Mouse (Mus musculus): ENCODE data around the gene Klf12. TPM values are rescaled to one million over a fixed set of nuclear protein-coding genes. Genes with fewer than 3 reads are reported as not detected.
A peak's percentile ranks its signal among the peaks of the same experiment; 100 is the strongest.

Klf12 gene
- polyA plus RNA-seq, 1 experiment from 2014 or later, result 39.7 TPM

- no peaks in the 10 kb centered on the region for H3K4me1 ChIP-seq (replicated peaks; ENCODE audit: control insufficient read depth, insufficient read depth, low read length)
- no peak overlapping the region for H3K27ac ChIP-seq (ENCODE audit: low read depth, low read length)
- DNase-seq (ENCODE audit: low spot score), result peak; percentile 51
- H3K36me3 ChIP-seq (ENCODE audit: control insufficient read depth, insufficient read depth, low read length), result no peaks in the 10 kb centered on the region
- no peaks in the 10 kb centered on the region for H3K27me3 ChIP-seq (ENCODE audit: control insufficient read depth, insufficient read depth, low read length)
- ATAC-seq (replicated peaks; ENCODE audit: low FRiP score), result no peak; the same call in 1 of the 2 replicates
- no peaks in the 10 kb centered on the region for H3K9me3 ChIP-seq (ENCODE audit: control insufficient read depth, low read length)
- 49% methylated on average over 2 of the region's 2 CpGs for WGBS
- H3K4me3 ChIP-seq (ENCODE audit: low read depth, low read length), result no peak overlapping the region
- H3K9ac ChIP-seq (ENCODE audit: low read length), result no peak overlapping the region
- H3K4me2 ChIP-seq (ENCODE audit: low read depth, low read length, severe bottlenecking), result no peak overlapping the region
Measured at GRCm38 (mm10) chr14:100069543-100070090, 214.9 kb downstream of the Klf12 start.

GRCm38 (mm10) chr14:100068715-100069114 lies 215.8 kb downstream of the Klf12 start:
- ATAC-seq (replicated peaks; ENCODE audit: low FRiP score) (peak; percentile 76), DNase-seq (ENCODE audit: low spot score) (no peak)
- Histone ChIP-seq H3K9ac (ENCODE audit: low read length) (no peak overlapping the region), H3K4me1 (replicated peaks; ENCODE audit: control insufficient read depth, insufficient read depth, low read length) (no peaks in the 10 kb centered on the region), H3K4me2 (ENCODE audit: low read depth, low read length, severe bottlenecking) (no peak overlapping the region), H3K27ac (ENCODE audit: low read depth, low read length) (no peak overlapping the region), H3K36me3 (ENCODE audit: control insufficient read depth, insufficient read depth, low read length) (no peaks in the 10 kb centered on the region), H3K9me3 (ENCODE audit: control insufficient read depth, low read length) (no peaks in the 10 kb centered on the region), H3K4me3 (ENCODE audit: low read depth, low read length) (no peak overlapping the region), H3K27me3 (ENCODE audit: control insufficient read depth, insufficient read depth, low read length) (no peaks in the 10 kb centered on the region)
- 18% methylated on average over 5 of the region's 5 CpGs for WGBS

- Histone ChIP-seq H3K9me3 (ENCODE audit: control insufficient read depth, low read length) (no peaks in the 10 kb centered on the region), H3K4me2 (ENCODE audit: low read depth, low read length, severe bottlenecking) (no peak overlapping the region), H3K9ac (ENCODE audit: low read length) (no peak overlapping the region), H3K27ac (ENCODE audit: low read depth, low read length) (no peak overlapping the region), H3K27me3 (ENCODE audit: control insufficient read depth, insufficient read depth, low read length) (no peaks in the 10 kb centered on the region), H3K4me3 (ENCODE audit: low read depth, low read length) (no peak overlapping the region), H3K4me1 (replicated peaks; ENCODE audit: control insufficient read depth, insufficient read depth, low read length) (no peaks in the 10 kb centered on the region), H3K36me3 (ENCODE audit: control insufficient read depth, insufficient read depth, low read length) (no peaks in the 10 kb centered on the region)
- ATAC-seq (replicated peaks; ENCODE audit: low FRiP score), result no peak
- 100% methylated on average over 1 of the region's 1 CpGs for WGBS
- DNase-seq (ENCODE audit: low spot score), result no peak
Measured at GRCm38 (mm10) chr14:100062516-100062915, 222.0 kb downstream of the Klf12 start.

GRCm38 (mm10) chr14:100054150-100054549 lies 230.3 kb downstream of the Klf12 start:
- no peaks in the 10 kb centered on the region for H3K36me3 ChIP-seq (ENCODE audit: control insufficient read depth, insufficient read depth, low read length)
- H3K4me2 ChIP-seq (ENCODE audit: low read depth, low read length, severe bottlenecking), result no peak overlapping the region
- H3K27ac ChIP-seq (ENCODE audit: low read depth, low read length), result no peak overlapping the region
- H3K9ac ChIP-seq (ENCODE audit: low read length), result no peak overlapping the region
- no peaks in the 10 kb centered on the region for H3K9me3 ChIP-seq (ENCODE audit: control insufficient read depth, low read length)
- H3K4me1 ChIP-seq (replicated peaks; ENCODE audit: control insufficient read depth, insufficient read depth, low read length), result no peaks in the 10 kb centered on the region
- DNase-seq (ENCODE audit: low spot score) (no peak), ATAC-seq (replicated peaks; ENCODE audit: low FRiP score) (no peak)
- 77% methylated on average over 2 of the region's 2 CpGs for WGBS
- H3K4me3 ChIP-seq (ENCODE audit: low read depth, low read length), result no peak overlapping the region
- no peaks in the 10 kb centered on the region for H3K27me3 ChIP-seq (ENCODE audit: control insufficient read depth, insufficient read depth, low read length)

GRCm38 (mm10) chr14:100053456-100053855 lies 231.0 kb downstream of the Klf12 start:
- no peaks in the 10 kb centered on the region for H3K9me3 ChIP-seq (ENCODE audit: control insufficient read depth, low read length)
- H3K4me1 ChIP-seq (replicated peaks; ENCODE audit: control insufficient read depth, insufficient read depth, low read length), result no peaks in the 10 kb centered on the region
- H3K9ac ChIP-seq (ENCODE audit: low read length), result no peak overlapping the region
- no peak overlapping the region for H3K4me3 ChIP-seq (ENCODE audit: low read depth, low read length)
- no peak overlapping the region for H3K4me2 ChIP-seq (ENCODE audit: low read depth, low read length, severe bottlenecking)
- no peaks in the 10 kb centered on the region for H3K36me3 ChIP-seq (ENCODE audit: control insufficient read depth, insufficient read depth, low read length)
- DNase-seq (ENCODE audit: low spot score) (no peak), ATAC-seq (replicated peaks; ENCODE audit: low FRiP score) (no peak)
- no peak overlapping the region for H3K27ac ChIP-seq (ENCODE audit: low read depth, low read length)
- H3K27me3 ChIP-seq (ENCODE audit: control insufficient read depth, insufficient read depth, low read length), result no peaks in the 10 kb centered on the region
- 81% methylated on average over 4 of the region's 4 CpGs for WGBS

GRCm38 (mm10) chr14:100052876-100053275 lies 231.6 kb downstream of the Klf12 start:
- H3K4me3 ChIP-seq (ENCODE audit: low read depth, low read length), result no peak overlapping the region
- no peak for ATAC-seq (replicated peaks; ENCODE audit: low FRiP score)
- no peaks in the 10 kb centered on the region for H3K27me3 ChIP-seq (ENCODE audit: control insufficient read depth, insufficient read depth, low read length)
- H3K4me2 ChIP-seq (ENCODE audit: low read depth, low read length, severe bottlenecking), result no peak overlapping the region
- DNase-seq (ENCODE audit: low spot score), result no peak
- no peak overlapping the region for H3K9ac ChIP-seq (ENCODE audit: low read length)
- WGBS, result 75% methylated on average over 2 of the region's 2 CpGs
- no peaks in the 10 kb centered on the region for H3K9me3 ChIP-seq (ENCODE audit: control insufficient read depth, low read length)
- H3K4me1 ChIP-seq (replicated peaks; ENCODE audit: control insufficient read depth, insufficient read depth, low read length), result no peaks in the 10 kb centered on the region
- H3K36me3 ChIP-seq (ENCODE audit: control insufficient read depth, insufficient read depth, low read length), result no peaks in the 10 kb centered on the region
- H3K27ac ChIP-seq (ENCODE audit: low read depth, low read length), result no peak overlapping the region

- Histone ChIP-seq H3K4me1 (replicated peaks; ENCODE audit: control insufficient read depth, insufficient read depth, low read length) (no peaks in the 10 kb centered on the region), H3K27ac (ENCODE audit: low read depth, low read length) (no peak overlapping the region), H3K4me2 (ENCODE audit: low read depth, low read length, severe bottlenecking) (no peak overlapping the region), H3K27me3 (ENCODE audit: control insufficient read depth, insufficient read depth, low read length) (no peaks in the 10 kb centered on the region), H3K4me3 (ENCODE audit: low read depth, low read length) (no peak overlapping the region), H3K36me3 (ENCODE audit: control insufficient read depth, insufficient read depth, low read length) (no peaks in the 10 kb centered on the region), H3K9me3 (ENCODE audit: control insufficient read depth, low read length) (no peaks in the 10 kb centered on the region), H3K9ac (ENCODE audit: low read length) (no peak overlapping the region)
- no peak for DNase-seq (ENCODE audit: low spot score)
- no peak for ATAC-seq (replicated peaks; ENCODE audit: low FRiP score)
Measured at GRCm38 (mm10) chr14:100045431-100045830, 239.0 kb downstream of the Klf12 start.

GRCm38 (mm10) chr14:100041823-100042222 lies 242.7 kb downstream of the Klf12 start:
- Histone ChIP-seq H3K4me2 (ENCODE audit: low read depth, low read length, severe bottlenecking) (no peak overlapping the region), H3K9ac (ENCODE audit: low read length) (no peak overlapping the region), H3K27me3 (ENCODE audit: control insufficient read depth, insufficient read depth, low read length) (no peaks in the 10 kb centered on the region), H3K9me3 (ENCODE audit: control insufficient read depth, low read length) (no peaks in the 10 kb centered on the region), H3K27ac (ENCODE audit: low read depth, low read length) (no peak overlapping the region), H3K4me3 (ENCODE audit: low read depth, low read length) (no peak overlapping the region), H3K4me1 (replicated peaks; ENCODE audit: control insufficient read depth, insufficient read depth, low read length) (no peaks in the 10 kb centered on the region), H3K36me3 (ENCODE audit: control insufficient read depth, insufficient read depth, low read length) (no peaks in the 10 kb centered on the region)
- 51% methylated on average over 6 of the region's 6 CpGs for WGBS
- ATAC-seq (replicated peaks; ENCODE audit: low FRiP score) (peak; percentile 71), DNase-seq (ENCODE audit: low spot score) (no peak)

- H3K4me3 ChIP-seq (ENCODE audit: low read depth, low read length), result no peak overlapping the region
- WGBS, result 89% methylated on average over 6 of the region's 6 CpGs
- H3K9ac ChIP-seq (ENCODE audit: low read length), result no peak overlapping the region
- H3K4me1 ChIP-seq (replicated peaks; ENCODE audit: control insufficient read depth, insufficient read depth, low read length), result no peaks in the 10 kb centered on the region
- no peak for ATAC-seq (replicated peaks; ENCODE audit: low FRiP score)
- peaks cover under 1% of the 10 kb centered on the region; the same call in 1 of the 2 replicates for H3K36me3 ChIP-seq (ENCODE audit: control insufficient read depth, insufficient read depth, low read length)
- H3K27ac ChIP-seq (ENCODE audit: low read depth, low read length), result no peak overlapping the region
- no peaks in the 10 kb centered on the region for H3K27me3 ChIP-seq (ENCODE audit: control insufficient read depth, insufficient read depth, low read length)
- no peak overlapping the region for H3K4me2 ChIP-seq (ENCODE audit: low read depth, low read length, severe bottlenecking)
- DNase-seq (ENCODE audit: low spot score), result no peak
- H3K9me3 ChIP-seq (ENCODE audit: control insufficient read depth, low read length), result no peaks in the 10 kb centered on the region
Measured at GRCm38 (mm10) chr14:100026671-100027070, 257.8 kb downstream of the Klf12 start.
